Mouse (Mus musculus): ENCODE measurements around the gene Nkap. TPM values are rescaled to one million over a fixed set of nuclear protein-coding genes. Genes with fewer than 3 reads are reported as not detected.
"Not testable (repeated sequence)": the region's sequence is repeated elsewhere in the genome, so short reads cannot be mapped to it uniquely, and the experiment has no call there.

Nkap gene
- total RNA-seq, 2 experiments from 2014 or later = 10.7 to 12.2 TPM

GRCm38 (mm10) chrX:37144954-37145353, 18.4 kb downstream of the Nkap start:
- intact Hi-C loops (cut with DNase I) = no loop called here
- peak in 1 of 2 experiments; percentile 16 for DNase-seq

GRCm38 (mm10) chrX:37157839-37158238, 31.2 kb downstream of the Nkap start:
- DNase-seq = peak in 1 of 2 experiments; percentile 6
- intact Hi-C loops (cut with DNase I) = loop anchor here (5.0 kb wide), 1 partner anchor 56 kb away; no protein-coding TSS in a partner anchor

GRCm38 (mm10) chrX:37161169-37161568, 34.6 kb downstream of the Nkap start:
- intact Hi-C loops (cut with DNase I) = no loop called here
- no peak for DNase-seq

- no peak for DNase-seq
- intact Hi-C loops (cut with DNase I) = no loop called here
Measured at GRCm38 (mm10) chrX:37163115-37163514, 36.5 kb downstream of the Nkap start.

GRCm38 (mm10) chrX:37167085-37167484, 40.5 kb downstream of the Nkap start:
- DNase-seq = peak; percentile 45 to 62
- intact Hi-C loops (cut with DNase I) = no loop called here

- intact Hi-C loops (cut with DNase I) = no loop called here
- DNase-seq = no peak
Measured at GRCm38 (mm10) chrX:37168742-37169141, 42.1 kb downstream of the Nkap start, which contains the start of gene Akap14. Akap14 (minus strand) TSS chrX:37168842.

GRCm38 (mm10) chrX:37184401-37184800, 57.8 kb downstream of the Nkap start:
- DNase-seq; intact Hi-C loops (cut with DNase I): not testable (repeated sequence)

- intact Hi-C loops (cut with DNase I) = no loop called here
- DNase-seq = peak in 1 of 2 experiments; percentile 1
Measured at GRCm38 (mm10) chrX:37190755-37191104, 64.1 kb downstream of the Nkap start.

- peak; percentile 85 for DNase-seq
- intact Hi-C loops (cut with DNase I) = no loop called here
Measured at GRCm38 (mm10) chrX:37191105-37191743, 64.6 kb downstream of the Nkap start, which contains the start of the genes Ndufa1 and Rnf113a1. Ndufa1 (minus strand) TSS chrX:37191163. Rnf113a1 (plus strand) TSS chrX:37191245.

GRCm38 (mm10) chrX:37191744-37192379, 65.3 kb downstream of the Nkap start:
- intact Hi-C loops (cut with DNase I) = no loop called here
- peak in 1 of 2 experiments; percentile 4 for DNase-seq

GRCm38 (mm10) chrX:37198676-37199075, 72.1 kb downstream of the Nkap start:
- intact Hi-C loops (cut with DNase I) = no loop called here
- DNase-seq = no peak

Other genes with a start within 250 kb of the Nkap start
- 1 to 10 TPM; 3.2 to 3.9 TPM for gene Nkrf, start 223.9 kb upstream of the Nkap start, total RNA-seq (2021)
- gene Sept6, start 135.0 kb upstream of the Nkap start, total RNA-seq (2021) = 10 to 100 TPM; 23.2 to 25.0 TPM
- not detected for gene Sowahd, start 78.0 kb upstream of the Nkap start, total RNA-seq (2021)
- 100 to 1,000 TPM; 487 to 510 TPM for gene Rpl39, start 41.4 kb upstream of the Nkap start, total RNA-seq (2021)
- gene Upf3b, start 16.5 kb upstream of the Nkap start, total RNA-seq (2021) = 1 to 10 TPM; 8.2 to 9.1 TPM
- not detected for gene Akap14, start 42.0 kb downstream of the Nkap start, total RNA-seq (2021)
- gene Ndufa1, start 64.4 kb downstream of the Nkap start, total RNA-seq (2021) = 100 to 1,000 TPM; 829 to 849 TPM
- gene Rnf113a1, start 64.5 kb downstream of the Nkap start, total RNA-seq (2021) = 1 to 10 TPM; 2.9 to 4.1 TPM
- not detected for gene Gm9, start 84.2 kb downstream of the Nkap start, total RNA-seq (2021)
- not detected for gene Rhox1, start 95.5 kb downstream of the Nkap start, total RNA-seq (2021)
- gene Rhox2a, start 118.2 kb downstream of the Nkap start, total RNA-seq (2021) = not detected
- gene Rhox3a, start 123.1 kb downstream of the Nkap start, total RNA-seq (2021) = not detected
- not detected for gene Rhox4a, start 138.5 kb downstream of the Nkap start, total RNA-seq (2021)